Mouse (Mus musculus): ENCODE results near the gene Nktr.

DNA sequence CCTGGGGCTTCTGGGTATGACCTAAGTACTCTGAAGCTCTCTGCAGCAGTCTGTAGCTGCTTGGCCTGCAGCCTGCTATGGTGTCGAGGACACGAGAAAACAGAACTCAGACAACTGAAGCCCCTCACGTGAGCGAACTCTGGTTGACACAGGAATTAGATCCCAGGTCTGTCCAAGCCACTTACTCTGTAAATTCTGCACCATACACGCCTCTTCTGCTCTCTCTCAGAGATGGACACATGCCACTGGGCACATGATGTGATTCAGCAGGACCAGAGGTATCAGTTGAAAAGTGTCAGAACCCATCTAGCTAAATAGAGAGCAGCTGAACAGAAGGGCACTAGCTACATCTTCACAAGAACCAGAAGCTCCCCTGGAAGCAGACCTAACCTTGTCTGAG is 53.4 kb downstream of the Nktr start:
- TF ChIP-seq CTCF (IDR thresholded peaks at IDR 0.05 in 2 of 3, conservative IDR thresholded peaks at IDR 0.05 in 1 of 3; ENCODE audit: control insufficient read depth in 1 of 3, insufficient read depth in 1 of 3, low read depth in 2 of 3, low read length in 3 of 3, poor library complexity in 1 of 3, severe bottlenecking in 1 of 3) (no peak), MYB (IDR thresholded peaks at IDR 0.05; ENCODE audit: low read depth, low read length) (no peak), TAL1 (IDR thresholded peaks at IDR 0.05; ENCODE audit: low read length) (no peak), HCFC1 (IDR thresholded peaks at IDR 0.05; ENCODE audit: low read depth, low read length) (no peak), RCOR1 (IDR thresholded peaks at IDR 0.05; ENCODE audit: low read depth, low read length) (no peak), MXI1 (IDR thresholded peaks at IDR 0.05; ENCODE audit: low read depth, low read length) (no peak), GABPA (IDR thresholded peaks at IDR 0.05; ENCODE audit: low read depth, low read length) (no peak), SMC3 (IDR thresholded peaks at IDR 0.05; ENCODE audit: low read depth, low read length) (no peak), BHLHE40 (IDR thresholded peaks at IDR 0.05; ENCODE audit: borderline replicate concordance, low read depth, low read length) (no peak), POLR2A (IDR thresholded peaks at IDR 0.05; ENCODE audit: control insufficient read depth in 1 of 2, insufficient read depth in 1 of 2, low read depth in 1 of 2, low read length in 2 of 2, poor library complexity in 1 of 2) (no peak), ZMIZ1 (IDR thresholded peaks at IDR 0.05; ENCODE audit: low read depth, low read length) (no peak), TCF12 (IDR thresholded peaks at IDR 0.05; ENCODE audit: low read depth, low read length) (no peak)

All from MEL (cell line).